Mouse (Mus musculus) lung, embryonic 14.5 days (tissue): ENCODE results near the gene Cspg4. TPM values are rescaled to one million over a fixed set of nuclear protein-coding genes. Genes with fewer than 3 reads are reported as not detected.
A peak's percentile ranks its signal among the peaks of the same experiment; 100 is the strongest.

Source experiments
- ATAC-seq: fragments of 200-750 bp; cut with Nextera tagmentation; 2 replicates; pipeline ENCODE4 v1.8.0; 2017; ENCODE audit warnings: mild to moderate bottlenecking, moderate TSS enrichment, moderate library complexity; ENCODE audit not compliant: insufficient read depth
- DNase-seq: peaks from one replicate; pipeline ENCODE4 v3.0.0-alpha.2; 2015
- H3K27ac ChIP-seq: fragments of 300-500 bp; sonication (generic); 2 replicates; pipeline ENCODE4 v1.5.1; 2014; ENCODE audit warnings: low read depth, mild to moderate bottlenecking, moderate library complexity
- H3K27me3 ChIP-seq: fragments of 300-500 bp; sonication (generic); 2 replicates; pipeline ENCODE4 v1.6.1; 2014; ENCODE audit warnings: low read length, control low read depth; ENCODE audit not compliant: insufficient read depth
- H3K36me3 ChIP-seq: fragments of 300-500 bp; sonication (generic); 2 replicates; pipeline ENCODE4 v1.6.1; 2014; ENCODE audit warnings: control low read depth; ENCODE audit not compliant: insufficient read depth
- H3K4me1 ChIP-seq: fragments of 300-500 bp; sonication (generic); 2 replicates; pipeline ENCODE4 v1.6.1; 2014; ENCODE audit warnings: antibody characterized with exemption, control low read depth; ENCODE audit not compliant: insufficient read depth
- H3K4me2 ChIP-seq: fragments of 300-500 bp; sonication (generic); 2 replicates; pipeline ENCODE4 v1.6.1; 2014; ENCODE audit warnings: mild to moderate bottlenecking
- H3K4me3 ChIP-seq: fragments of 300-500 bp; sonication (generic); 2 replicates; pipeline ENCODE4 v1.5.1; 2014; ENCODE audit warnings: low read depth, low read length
- H3K9ac ChIP-seq: fragments of 300-500 bp; sonication (generic); 2 replicates; pipeline ENCODE4 v1.6.1; 2014
- H3K9me3 ChIP-seq: fragments of 300-500 bp; sonication (generic); 2 replicates; pipeline ENCODE4 v1.6.1; 2016; ENCODE audit warnings: low read depth, low read length, control low read depth
- CTCF ChIP-seq: IDR thresholded peaks from 2 replicates; pipeline ENCODE4 v1.5.1; 2016; ENCODE audit warnings: antibody characterized with exemption, low read depth
- WGBS: fragments of 180-500 bp; shearing (Covaris S2); extraction: QIAGEN DNeasy Blood & Tissue Kit; methylation state at CpG from one replicate; pipeline ENCODE4 v1.1.7; 2014; 5-methylcytosine and 5-hydroxymethylcytosine counted together
- polyA plus RNA-seq: library from polyadenylated mRNA; unstranded; fragments of >200 nt; fragmentation: Nextera tagmentation; extraction: Ambion mirVana; gene quantifications from 2 replicates; pipeline ENCODE4 v1.2.1, GENCODE M21; 2014

Cspg4 gene
- polyA plus RNA-seq, 1 experiment from 2014 or later, result 13.9 TPM

GRCm38 (mm10) chr9:56882818-56883217, 18.0 kb downstream of the Cspg4 start:
- Histone ChIP-seq H3K27ac (peak overlapping the region; percentile 18; the same call in 1 of the 2 replicates), H3K4me3 (no peak overlapping the region), H3K4me1 (peaks cover 15% of the 10 kb centered on the region; the same call in 1 of the 2 replicates), H3K9ac (no peak overlapping the region), H3K9me3 (no peaks in the 10 kb centered on the region), H3K36me3 (peaks cover 22% of the 10 kb centered on the region; the same call in 1 of the 2 replicates), H3K4me2 (no peak overlapping the region), H3K27me3 (no peaks in the 10 kb centered on the region)
- TF ChIP-seq CTCF, result no peak
- no peak for ATAC-seq
- WGBS, result 49% methylated on average over 12 of the region's 12 CpGs
- no peak for DNase-seq

- WGBS, result 69% methylated on average over 7 of the region's 7 CpGs
Observed at GRCm38 (mm10) chr9:56883470-56883869, 18.6 kb downstream of the Cspg4 start.

GRCm38 (mm10) chr9:56884328-56884727, 19.5 kb downstream of the Cspg4 start:
- peaks cover 30% of the 10 kb centered on the region; the same call in 1 of the 2 replicates for H3K36me3 ChIP-seq
- no peaks in the 10 kb centered on the region for H3K27me3 ChIP-seq
- H3K9ac ChIP-seq, result no peak overlapping the region
- H3K27ac ChIP-seq, result no peak overlapping the region
- ATAC-seq (no peak), DNase-seq (no peak)
- peaks cover 15% of the 10 kb centered on the region; the same call in 1 of the 2 replicates for H3K4me1 ChIP-seq
- H3K4me3 ChIP-seq, result no peak overlapping the region
- H3K9me3 ChIP-seq, result no peaks in the 10 kb centered on the region
- H3K4me2 ChIP-seq, result no peak overlapping the region
- 87% methylated on average over 4 of the region's 4 CpGs for WGBS
- no peak for TF ChIP-seq CTCF

More at GRCm38 (mm10) chr9:56883470-56883869, 18.6 kb downstream of the Cspg4 start:
- no peak overlapping the region for H3K4me2 ChIP-seq
- TF ChIP-seq CTCF, result no peak
- peaks cover 25% of the 10 kb centered on the region; the same call in 1 of the 2 replicates for H3K36me3 ChIP-seq
- no peaks in the 10 kb centered on the region for H3K9me3 ChIP-seq
- H3K27me3 ChIP-seq, result no peaks in the 10 kb centered on the region
- no peak overlapping the region for H3K9ac ChIP-seq
- no peak overlapping the region for H3K27ac ChIP-seq
- DNase-seq, result no peak
- H3K4me1 ChIP-seq, result peaks cover 15% of the 10 kb centered on the region; the same call in 1 of the 2 replicates
- ATAC-seq, result no peak
- H3K4me3 ChIP-seq, result no peak overlapping the region

- peak; percentile 88 for TF ChIP-seq CTCF
- peaks cover 30% of the 10 kb centered on the region; the same call in 1 of the 2 replicates for H3K36me3 ChIP-seq
- DNase-seq, result peak; percentile 63
- H3K4me1 ChIP-seq, result peaks cover 9% of the 10 kb centered on the region; the same call in 1 of the 2 replicates
- no peaks in the 10 kb centered on the region for H3K27me3 ChIP-seq
- no peak overlapping the region for H3K27ac ChIP-seq
- 45% methylated on average over 13 of the region's 13 CpGs for WGBS
- H3K9ac ChIP-seq, result no peak overlapping the region
- H3K4me3 ChIP-seq, result no peak overlapping the region
- no peak overlapping the region for H3K4me2 ChIP-seq
- H3K9me3 ChIP-seq, result no peaks in the 10 kb centered on the region
- no peak for ATAC-seq
Observed at GRCm38 (mm10) chr9:56886113-56886512, 21.3 kb downstream of the Cspg4 start.

- Histone ChIP-seq H3K27me3 (no peaks in the 10 kb centered on the region), H3K4me2 (no peak overlapping the region), H3K4me1 (peaks cover 6% of the 10 kb centered on the region; the same call in 1 of the 2 replicates), H3K36me3 (peaks cover 30% of the 10 kb centered on the region; the same call in 1 of the 2 replicates), H3K27ac (no peak overlapping the region), H3K9ac (no peak overlapping the region), H3K9me3 (no peaks in the 10 kb centered on the region), H3K4me3 (no peak overlapping the region)
- TF ChIP-seq CTCF, result no peak
- no peak for DNase-seq
- 85% methylated on average over 15 of the region's 15 CpGs for WGBS
- no peak for ATAC-seq
Observed at GRCm38 (mm10) chr9:56886601-56887000, 21.8 kb downstream of the Cspg4 start.

- no peak for DNase-seq
- 90% methylated on average over 16 of the region's 16 CpGs for WGBS
- Histone ChIP-seq H3K4me2 (no peak overlapping the region), H3K9ac (no peak overlapping the region), H3K4me1 (peaks cover 4% of the 10 kb centered on the region; the same call in 1 of the 2 replicates), H3K9me3 (no peaks in the 10 kb centered on the region), H3K36me3 (peaks cover 30% of the 10 kb centered on the region; the same call in 1 of the 2 replicates), H3K27me3 (no peaks in the 10 kb centered on the region), H3K27ac (no peak overlapping the region), H3K4me3 (no peak overlapping the region)
- no peak for ATAC-seq
- no peak for TF ChIP-seq CTCF
Observed at GRCm38 (mm10) chr9:56887581-56887980, 22.7 kb downstream of the Cspg4 start.

GRCm38 (mm10) chr9:56889817-56890216, 25.0 kb downstream of the Cspg4 start:
- H3K4me3 ChIP-seq, result no peak overlapping the region
- peak; percentile 61 for ATAC-seq
- H3K36me3 ChIP-seq, result peaks cover 30% of the 10 kb centered on the region; the same call in 1 of the 2 replicates
- peak; percentile 96 for DNase-seq
- no peaks in the 10 kb centered on the region; the same call in 1 of the 2 replicates for H3K4me1 ChIP-seq
- no peak overlapping the region for H3K27ac ChIP-seq
- H3K9me3 ChIP-seq, result no peaks in the 10 kb centered on the region
- no peaks in the 10 kb centered on the region for H3K27me3 ChIP-seq
- TF ChIP-seq CTCF, result peak; percentile 95
- H3K9ac ChIP-seq, result no peak overlapping the region
- peak overlapping the region; percentile 51 for H3K4me2 ChIP-seq
- WGBS, result 8% methylated on average over 14 of the region's 14 CpGs
